Mouse (Mus musculus) brain, embryonic 14.5 days (tissue): ENCODE measurements around the gene Ankrd63.

ENCODE experiments used
- CTCF ChIP-seq: fragments of 200-500 bp; IDR thresholded peaks from 2 replicates; pipeline ENCODE4 v1.5.1; 2012; ENCODE audit warnings: inconsistent platforms, mild to moderate bottlenecking, moderate library complexity, borderline replicate concordance; ENCODE audit not compliant: insufficient read depth, insufficient read length; ENCODE audit errors: extremely low read depth
- POLR2A ChIP-seq: fragments of 200-500 bp; IDR thresholded peaks from 2 replicates; pipeline ENCODE4 v1.6.1; 2012; ENCODE audit warnings: mild to moderate bottlenecking, inconsistent platforms, borderline replicate concordance; ENCODE audit not compliant: poor library complexity, insufficient read depth, insufficient read length, severe bottlenecking; ENCODE audit errors: extremely low read depth

DNA sequence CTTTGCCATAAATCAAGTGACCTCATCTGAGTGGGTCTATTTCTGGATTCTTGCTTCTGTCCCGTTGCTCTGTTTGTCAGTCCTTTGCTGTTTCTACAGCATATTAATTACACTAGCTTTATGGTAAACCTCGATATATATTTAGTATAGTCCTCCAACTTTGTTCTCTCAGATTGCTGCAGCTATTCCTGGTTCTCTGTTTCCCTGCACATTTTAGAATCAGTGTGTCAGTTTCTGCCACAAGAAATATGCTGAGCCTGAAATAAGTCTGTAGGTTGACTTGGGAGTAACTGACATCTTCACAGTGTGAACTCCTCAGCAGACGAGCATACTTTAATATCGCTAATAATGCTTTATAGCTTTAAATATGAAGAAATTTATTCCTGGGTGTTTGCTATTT is 18.7 kb downstream of the Ankrd63 start:
- TF ChIP-seq CTCF (no peak), POLR2A (no peak)
